Mouse (Mus musculus) hindbrain, postnatal 0 days (tissue): ENCODE measurements at regions not wholly inside any gene's neighbourhood (a gene's known extent, or its start where the extent isn't known, plus 50 kb on each side); places are given as distances from the start of the nearest gene placed in this dataset.
A peak's percentile ranks its signal among the peaks of the same experiment; 100 is the strongest.

ENCODE experiments used
- ATAC-seq: fragments of 200-750 bp; cut with Nextera tagmentation; 2 replicates; pipeline ENCODE4 v1.8.0; 2017; ENCODE audit warnings: mild to moderate bottlenecking, moderate TSS enrichment, moderate library complexity
- DNase-seq: peaks from one replicate; pipeline ENCODE4 v3.0.0-alpha.2; 2015; ENCODE audit warnings: low spot score
- H3K27ac ChIP-seq: fragments of 300-500 bp; sonication (generic); 2 replicates; pipeline ENCODE4 v1.5.1; 2014; ENCODE audit warnings: mild to moderate bottlenecking
- H3K27me3 ChIP-seq: fragments of 300-500 bp; sonication (generic); 2 replicates; pipeline ENCODE4 v1.6.1; 2014; ENCODE audit warnings: low read length, mixed read lengths; ENCODE audit not compliant: insufficient read depth
- H3K36me3 ChIP-seq: fragments of 300-500 bp; sonication (generic); 2 replicates; pipeline ENCODE4 v1.6.1; 2014; ENCODE audit warnings: low read length, mixed read lengths; ENCODE audit not compliant: insufficient read depth
- H3K4me1 ChIP-seq: fragments of 300-500 bp; sonication (generic); 2 replicates; pipeline ENCODE4 v1.6.1; 2014; ENCODE audit warnings: antibody characterized with exemption, low read length, mixed read lengths; ENCODE audit not compliant: insufficient read depth
- H3K4me2 ChIP-seq: fragments of 300-500 bp; sonication (generic); 2 replicates; pipeline ENCODE4 v1.6.1; 2014; ENCODE audit warnings: low read depth, mild to moderate bottlenecking, low read length, moderate library complexity, mixed read lengths
- H3K4me3 ChIP-seq: fragments of 300-500 bp; sonication (generic); 2 replicates; pipeline ENCODE4 v1.5.1; 2014; ENCODE audit warnings: low read length
- H3K9ac ChIP-seq: fragments of 300-500 bp; sonication (generic); replicated peaks from 2 replicates; pipeline ENCODE4 v1.6.1; 2014; ENCODE audit warnings: mild to moderate bottlenecking, low read length, moderate library complexity, mixed read lengths
- H3K9me3 ChIP-seq: fragments of 300-500 bp; sonication (generic); 2 replicates; pipeline ENCODE4 v1.6.1; 2016; ENCODE audit warnings: low read length, mixed read lengths
- CTCF ChIP-seq: IDR thresholded peaks from 2 replicates; pipeline ENCODE4 v1.5.1; 2016; ENCODE audit warnings: antibody characterized with exemption, control low read depth, low read depth
- WGBS: fragments of 180-500 bp; shearing (Covaris S2); extraction: QIAGEN DNeasy Blood & Tissue Kit; methylation state at CpG from one replicate; pipeline ENCODE4 v1.1.7; 2014; 5-methylcytosine and 5-hydroxymethylcytosine counted together

DNA sequence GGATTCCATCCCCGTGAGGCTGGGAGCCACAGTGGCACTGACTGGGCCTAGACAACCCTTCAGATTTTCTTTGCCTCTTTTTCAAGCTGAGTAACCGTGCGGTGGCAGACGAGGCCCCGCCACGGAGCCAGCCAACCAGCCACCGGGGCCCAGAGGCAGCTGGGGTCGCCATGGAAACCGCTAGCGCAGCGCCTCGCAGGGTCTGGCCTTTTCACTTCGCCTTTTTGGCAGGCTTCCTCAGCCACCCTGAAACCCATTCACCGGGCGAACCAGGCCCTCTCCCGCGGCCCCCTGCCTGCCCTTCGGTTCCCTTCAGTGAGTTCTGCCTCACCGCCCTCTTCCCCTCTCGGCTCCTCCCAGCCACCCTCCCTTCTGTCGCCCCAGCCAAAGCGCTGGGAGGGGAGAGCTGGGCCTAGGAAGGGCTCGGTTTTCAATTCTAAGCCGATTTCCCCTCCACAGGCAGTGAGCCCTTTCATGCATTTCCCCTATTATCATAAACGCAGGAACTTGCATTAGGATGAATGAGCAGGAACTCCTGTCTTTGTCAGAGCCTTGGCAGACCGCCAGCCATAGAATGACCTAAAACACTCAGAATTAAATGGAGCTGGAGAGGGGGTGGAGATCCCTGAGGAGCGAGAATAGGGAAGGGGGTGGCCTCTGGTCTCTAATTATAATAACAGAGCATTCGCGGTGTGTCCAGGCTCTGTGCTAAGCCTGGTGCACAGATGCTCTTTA lies 60.6 kb downstream of the Irf2bpl start:
- Histone ChIP-seq H3K4me1 (peaks cover 34% of the 10 kb centered on the region), H3K27ac (peak overlapping the region; percentile 96), H3K36me3 (no peaks in the 10 kb centered on the region), H3K27me3 (no peaks in the 10 kb centered on the region), H3K9ac (peak overlapping the region; percentile 37), H3K9me3 (no peaks in the 10 kb centered on the region), H3K4me2 (peak overlapping the region; percentile 42), H3K4me3 (0 out of 2 replicates have a peak overlapping the region, but pooled peaks have one; percentile 8)
- TF ChIP-seq CTCF, result peak; percentile 43
- DNase-seq (peak; percentile 97), ATAC-seq (peak; percentile 94)
- WGBS, result under 1% methylated on average over 28 of the region's 29 CpGs

DNA sequence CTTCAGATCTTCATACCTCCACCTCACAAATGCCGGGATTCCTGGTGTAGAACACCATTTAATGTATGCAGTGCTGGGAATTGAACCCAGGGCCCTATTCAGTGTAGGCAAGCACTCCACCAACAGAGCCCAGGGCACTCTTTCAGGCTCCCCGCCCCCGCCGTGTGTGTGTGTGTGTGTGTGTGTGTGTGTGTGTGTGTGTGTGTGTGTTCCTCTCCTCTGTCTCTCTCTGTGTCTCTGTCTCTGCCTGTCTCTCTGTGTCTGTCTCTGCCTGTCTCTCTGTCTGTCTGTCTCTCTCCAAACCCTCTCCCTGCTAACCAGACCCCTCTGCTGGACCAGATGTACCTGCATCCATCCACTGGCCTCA lies 61.1 kb downstream of the Irf2bpl start:
- Histone ChIP-seq H3K27ac (peak overlapping the region; percentile 96), H3K4me2 (peak overlapping the region; percentile 42), H3K36me3 (no peaks in the 10 kb centered on the region), H3K4me3 (no peak overlapping the region), H3K4me1 (peaks cover 34% of the 10 kb centered on the region), H3K27me3 (no peaks in the 10 kb centered on the region), H3K9me3 (no peaks in the 10 kb centered on the region), H3K9ac (peak overlapping the region; percentile 37)
- no peak for DNase-seq
- WGBS, result 13% methylated on average over 3 of the region's 4 CpGs
- ATAC-seq, result peak; percentile 3; the same call in 1 of the 2 replicates
- TF ChIP-seq CTCF, result no peak

DNA sequence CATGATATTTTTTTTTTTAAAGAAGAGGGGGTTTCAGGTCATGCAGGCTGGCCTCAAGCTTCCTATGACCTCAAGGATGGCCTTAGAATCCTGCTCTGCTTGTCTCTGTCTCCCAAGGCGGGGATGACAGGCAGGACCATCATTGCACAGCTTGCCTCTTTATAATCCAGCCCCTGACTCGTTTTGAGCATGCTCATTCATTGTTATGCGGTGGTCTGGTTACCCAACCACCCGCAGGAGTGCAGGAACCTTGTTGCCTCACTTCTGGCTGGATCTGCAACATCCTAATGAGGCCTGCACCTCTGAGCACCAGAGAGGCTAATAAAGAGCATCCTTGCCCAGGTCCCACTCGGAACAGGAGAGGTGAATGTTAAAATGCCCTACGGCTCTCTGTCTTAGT lies 63.4 kb downstream of the Irf2bpl start:
- no peak overlapping the region for H3K4me2 ChIP-seq
- H3K9ac ChIP-seq, result no peak overlapping the region
- H3K36me3 ChIP-seq, result no peaks in the 10 kb centered on the region
- ATAC-seq (no peak), DNase-seq (no peak)
- no peak overlapping the region for H3K4me3 ChIP-seq
- H3K27ac ChIP-seq, result peak overlapping the region; percentile 51; the same call in 1 of the 2 replicates
- H3K4me1 ChIP-seq, result peaks cover 37% of the 10 kb centered on the region
- no peaks in the 10 kb centered on the region for H3K9me3 ChIP-seq
- TF ChIP-seq CTCF, result no peak
- H3K27me3 ChIP-seq, result no peaks in the 10 kb centered on the region
- WGBS, result 38% methylated on average over 6 of the region's 6 CpGs

DNA sequence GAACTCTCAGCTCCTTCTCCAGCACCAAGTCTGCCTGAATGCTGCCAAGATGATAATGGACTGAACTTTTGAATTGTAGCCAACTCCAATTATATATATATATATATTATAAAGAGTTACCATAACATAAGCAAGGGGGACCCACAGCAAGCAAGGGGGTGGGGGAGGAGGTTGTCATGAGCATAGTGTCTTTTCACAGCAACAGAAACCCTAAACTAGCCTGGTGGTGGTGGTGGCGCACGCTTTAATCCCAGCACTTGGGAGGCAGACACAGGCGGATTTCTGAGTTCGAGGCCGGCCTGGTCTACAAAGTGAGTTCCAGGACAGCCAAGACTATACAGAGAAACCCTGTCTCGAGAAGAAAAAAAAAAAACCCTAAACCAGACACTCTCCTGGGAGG lies 65.0 kb downstream of the Irf2bpl start:
- Histone ChIP-seq H3K27ac (no peak overlapping the region), H3K9ac (no peak overlapping the region), H3K36me3 (no peaks in the 10 kb centered on the region), H3K4me2 (no peak overlapping the region), H3K4me1 (peaks cover 44% of the 10 kb centered on the region), H3K9me3 (no peaks in the 10 kb centered on the region), H3K27me3 (no peaks in the 10 kb centered on the region), H3K4me3 (no peak overlapping the region)
- WGBS, result 98% methylated on average over 6 of the region's 6 CpGs
- no peak for TF ChIP-seq CTCF
- DNase-seq, result no peak
- no peak for ATAC-seq

DNA sequence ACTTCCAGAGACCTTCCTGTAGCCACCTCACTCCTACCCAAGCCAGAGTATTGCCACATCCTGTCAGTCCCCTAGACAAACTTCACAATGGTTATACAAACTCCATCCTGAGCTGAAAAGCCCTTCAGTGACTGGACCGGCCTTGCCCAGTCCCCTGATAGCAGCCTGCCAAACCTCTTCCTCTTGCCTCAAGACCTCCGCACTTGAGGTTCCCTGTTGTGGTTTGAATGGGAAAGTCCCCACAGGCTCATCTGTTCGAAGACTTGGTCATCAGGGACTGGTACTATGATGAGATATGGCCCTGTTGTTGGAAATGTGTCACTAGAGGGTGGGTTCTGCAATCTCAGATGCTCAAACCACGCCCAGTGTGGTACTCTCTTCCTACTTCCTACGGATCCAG lies 65.4 kb downstream of the Irf2bpl start:
- Histone ChIP-seq H3K27ac (no peak overlapping the region), H3K4me3 (no peak overlapping the region), H3K4me2 (no peak overlapping the region), H3K4me1 (peaks cover 43% of the 10 kb centered on the region), H3K9ac (no peak overlapping the region), H3K27me3 (no peaks in the 10 kb centered on the region), H3K9me3 (no peaks in the 10 kb centered on the region), H3K36me3 (no peaks in the 10 kb centered on the region)
- DNase-seq (no peak), ATAC-seq (no peak)
- WGBS, result 86% methylated on average over 5 of the region's 5 CpGs
- TF ChIP-seq CTCF, result no peak

DNA sequence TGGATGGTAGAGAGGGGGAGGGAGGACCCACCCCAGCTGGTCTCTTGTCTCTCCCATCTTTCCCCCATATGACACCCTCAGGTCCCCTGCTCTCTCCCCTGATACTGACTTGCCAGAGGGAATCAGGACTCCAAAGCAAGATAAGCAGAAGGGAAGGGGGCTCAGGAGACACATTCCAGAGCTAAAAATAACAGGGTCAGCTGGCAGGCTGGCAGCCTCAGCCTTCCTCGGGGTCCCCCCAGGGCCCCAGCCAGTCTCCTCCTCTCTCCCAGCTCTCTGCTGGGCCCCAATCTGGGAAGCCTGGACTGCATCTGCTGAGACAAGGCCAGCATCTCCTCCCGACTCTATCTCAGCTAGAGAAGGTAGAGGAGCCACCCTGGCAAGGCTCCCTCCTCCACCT lies 66.4 kb downstream of the Irf2bpl start:
- peak overlapping the region; percentile 79; the same call in 1 of the 2 replicates for H3K27ac ChIP-seq
- H3K9ac ChIP-seq, result 0 out of 2 replicates have a peak overlapping the region, but pooled peaks have one; percentile 3
- no peak for DNase-seq
- TF ChIP-seq CTCF, result no peak
- H3K9me3 ChIP-seq, result no peaks in the 10 kb centered on the region
- no peak overlapping the region for H3K4me3 ChIP-seq
- WGBS, result 44% methylated on average over 2 of the region's 2 CpGs
- H3K36me3 ChIP-seq, result no peaks in the 10 kb centered on the region
- no peaks in the 10 kb centered on the region for H3K27me3 ChIP-seq
- ATAC-seq, result no peak
- no peak overlapping the region for H3K4me2 ChIP-seq
- H3K4me1 ChIP-seq, result peaks cover 33% of the 10 kb centered on the region
